Mouse (Mus musculus): ENCODE data around the gene Smim13.
"Not testable (repeated sequence)": the region's sequence is repeated elsewhere in the genome, so short reads cannot be mapped to it uniquely, and the experiment has no call there.

- TF ChIP-seq CTCF (IDR thresholded peaks at IDR 0.05; ENCODE audit: low read depth); EP300 (optimal IDR thresholded peaks at IDR 0.05): not testable (repeated sequence)
Observed at GRCm38 (mm10) chr13:41205568-41205967, 44.1 kb upstream of the Smim13 start.

Measured in stomach, postnatal 0 days (tissue).